Mouse (Mus musculus) brain, embryonic 18.5 days (tissue): ENCODE results near the gene Atp7a.
"Not testable (repeated sequence)": the region's sequence is repeated elsewhere in the genome, so short reads cannot be mapped to it uniquely, and the experiment has no call there.

Source experiments
- DNase-seq: peaks from one replicate; pipeline ENCODE4 v3.0.0-alpha.2; 2012; ENCODE audit warnings: low read depth, low spot score

The Atp7a gene

DNA sequence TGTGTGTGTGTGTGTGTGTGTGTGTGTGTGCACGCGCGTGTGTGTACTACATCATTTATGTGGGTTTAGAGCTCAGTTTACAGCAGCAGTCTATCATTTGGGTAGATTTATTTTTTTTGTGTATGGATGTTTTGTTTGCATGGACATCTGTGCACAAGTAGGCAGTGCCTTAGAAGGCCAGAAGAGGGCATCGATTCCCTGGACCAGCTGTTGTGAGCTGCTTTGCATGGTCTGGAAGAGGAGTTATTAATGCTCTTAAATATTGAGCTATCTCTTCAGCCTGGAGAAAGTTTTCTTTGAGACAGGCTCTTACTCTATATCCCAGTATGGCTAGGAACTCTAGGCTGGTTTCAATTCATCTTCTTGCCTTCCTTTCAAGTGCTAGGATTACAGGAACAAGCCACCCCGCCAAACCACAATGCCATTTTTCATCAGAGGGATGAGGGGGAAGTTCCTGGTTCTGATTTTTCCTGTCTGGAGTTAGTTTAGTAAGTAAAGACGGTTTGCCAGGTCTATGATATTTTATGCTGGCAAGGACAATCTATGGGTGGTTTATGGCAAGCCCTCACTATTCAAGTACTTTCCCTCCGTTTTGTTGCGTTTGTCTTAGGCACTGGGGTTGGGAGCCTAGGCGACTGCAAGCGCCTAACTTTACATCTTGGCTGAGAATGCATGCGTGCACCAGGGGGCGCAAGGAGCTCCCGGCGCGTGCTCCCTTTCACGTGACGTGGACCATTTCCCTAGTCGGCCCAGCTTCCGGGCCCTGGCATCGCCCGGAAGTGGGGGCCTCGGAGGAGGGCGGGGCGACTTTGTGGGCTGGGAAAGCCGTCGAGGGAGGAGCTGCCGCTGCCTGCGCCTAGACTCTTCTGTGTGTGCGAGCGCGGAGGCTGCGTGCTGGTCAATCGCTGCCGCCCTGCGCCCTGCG is at the start of gene Atp7a:
TSS of gene Atp7a (plus strand) at position 859 of the 925 bp plus-strand sequence.
- DNase-seq, result peak; percentile 80

DNA sequence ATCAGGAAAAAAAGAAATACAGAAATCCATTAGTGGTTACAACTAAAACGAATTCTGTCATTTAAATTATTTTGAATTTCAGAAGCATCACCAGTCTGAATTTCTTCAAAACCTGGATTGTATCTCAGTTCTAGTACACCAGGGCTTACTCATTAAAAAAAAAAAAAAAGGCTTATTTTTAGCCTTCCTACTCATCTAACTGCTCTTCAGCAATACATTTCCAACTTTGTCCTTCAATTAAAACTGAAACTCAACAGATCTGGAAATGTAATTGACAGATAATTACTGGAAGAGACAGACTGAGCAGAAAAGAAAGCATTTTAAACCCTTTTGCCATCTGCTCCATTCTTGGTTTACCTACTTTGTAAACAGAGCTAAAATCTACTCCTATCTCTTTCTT is 25.5 kb upstream of the Atp7a start:
- no peak for DNase-seq

DNA sequence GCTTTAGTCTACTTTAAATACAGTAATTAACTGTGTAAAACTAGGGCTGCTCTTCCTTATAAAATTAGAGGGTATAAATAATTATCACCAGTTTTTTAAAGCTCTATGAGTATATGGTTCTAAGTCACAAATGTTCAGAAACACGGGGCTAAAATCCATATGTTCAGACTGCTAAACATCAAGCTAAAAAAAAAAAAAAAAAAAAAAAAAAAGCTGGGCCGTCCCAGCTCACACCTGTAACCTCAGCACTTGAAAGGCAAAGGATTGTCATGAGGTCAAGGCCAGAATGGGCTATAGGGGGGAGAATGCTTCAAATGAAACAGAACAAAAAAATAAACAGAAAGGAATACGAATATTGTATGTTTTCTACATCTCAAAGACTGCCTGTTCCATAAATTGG is 16.3 kb upstream of the Atp7a start:
- no peak for DNase-seq

DNA sequence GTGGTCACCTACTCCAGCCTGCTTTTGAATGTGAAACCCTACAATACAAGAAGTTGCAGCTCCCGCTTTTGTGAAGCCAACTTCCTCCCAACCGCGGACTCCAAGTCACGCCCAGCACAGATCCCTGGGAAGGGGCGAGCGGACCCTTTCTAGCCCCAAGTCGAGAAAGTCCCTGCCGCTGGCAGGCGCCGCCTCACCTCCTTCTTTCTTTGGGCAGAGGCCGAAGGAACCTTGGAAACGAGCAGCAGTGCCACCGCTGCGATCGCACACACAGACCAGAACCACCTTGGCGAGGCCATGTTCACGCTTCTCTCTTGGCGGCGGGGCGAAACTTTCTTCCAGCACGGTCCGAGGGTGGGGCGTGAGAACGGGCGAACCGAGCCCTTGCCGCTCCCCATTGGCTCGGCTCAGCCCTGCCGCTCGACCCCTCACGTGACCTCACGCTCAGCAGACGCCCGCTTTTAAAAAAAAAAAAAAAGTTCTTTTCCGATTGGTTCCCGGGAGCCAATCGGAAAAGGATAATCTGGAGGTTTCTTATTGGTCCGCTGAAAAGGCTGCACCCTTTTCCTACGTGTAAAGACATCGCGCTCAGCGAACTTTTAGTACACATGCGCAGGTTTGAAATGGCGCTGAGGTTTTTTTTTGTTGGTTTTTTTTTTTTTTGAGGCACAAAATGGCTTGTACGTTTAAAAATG is 15.5 kb upstream of the Atp7a start, which contains the start of gene Magt1:
TSS of gene Magt1 (minus strand) at position 442 of the 695 bp plus-strand sequence.
- DNase-seq, result peak; percentile 82

DNA sequence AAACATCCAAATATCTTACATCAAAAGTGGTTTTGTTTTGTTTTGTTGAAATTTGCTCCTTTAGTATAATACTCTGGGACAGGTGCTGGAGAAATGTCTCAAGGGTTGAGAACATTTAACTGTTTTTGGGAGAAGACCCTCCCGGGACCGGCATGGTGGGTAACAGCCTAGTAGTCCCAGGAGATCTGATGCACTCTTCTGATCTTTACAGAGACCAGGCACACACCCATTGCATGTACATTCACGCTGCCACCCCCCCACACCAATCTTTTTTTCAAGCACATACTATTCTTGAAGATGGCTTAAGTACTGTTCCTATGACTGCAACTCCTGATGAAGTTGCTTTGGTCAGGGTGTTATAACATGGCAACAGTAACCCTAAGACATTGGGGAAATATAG is 14.5 kb upstream of the Atp7a start:
- DNase-seq, result no peak

DNA sequence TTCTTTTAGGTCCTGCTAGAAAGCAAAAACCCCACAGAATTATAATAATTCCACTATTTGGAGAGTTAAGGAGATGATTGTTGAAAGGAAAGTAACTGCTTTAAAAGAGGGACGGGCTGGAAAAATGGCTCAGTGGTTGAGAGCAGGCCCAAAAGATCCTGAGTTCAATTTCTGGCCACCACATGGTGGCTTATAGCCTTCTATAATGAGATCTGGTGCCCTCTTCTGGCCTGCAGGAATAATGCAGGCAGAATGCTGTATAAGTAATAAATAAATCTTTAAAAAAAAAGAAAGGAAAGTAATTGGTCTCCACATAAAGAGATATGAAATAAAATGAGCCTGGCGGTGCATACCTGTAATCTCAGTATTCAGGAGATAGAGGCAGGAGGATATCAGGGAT is 13.9 kb upstream of the Atp7a start:
- DNase-seq, result no peak

DNA sequence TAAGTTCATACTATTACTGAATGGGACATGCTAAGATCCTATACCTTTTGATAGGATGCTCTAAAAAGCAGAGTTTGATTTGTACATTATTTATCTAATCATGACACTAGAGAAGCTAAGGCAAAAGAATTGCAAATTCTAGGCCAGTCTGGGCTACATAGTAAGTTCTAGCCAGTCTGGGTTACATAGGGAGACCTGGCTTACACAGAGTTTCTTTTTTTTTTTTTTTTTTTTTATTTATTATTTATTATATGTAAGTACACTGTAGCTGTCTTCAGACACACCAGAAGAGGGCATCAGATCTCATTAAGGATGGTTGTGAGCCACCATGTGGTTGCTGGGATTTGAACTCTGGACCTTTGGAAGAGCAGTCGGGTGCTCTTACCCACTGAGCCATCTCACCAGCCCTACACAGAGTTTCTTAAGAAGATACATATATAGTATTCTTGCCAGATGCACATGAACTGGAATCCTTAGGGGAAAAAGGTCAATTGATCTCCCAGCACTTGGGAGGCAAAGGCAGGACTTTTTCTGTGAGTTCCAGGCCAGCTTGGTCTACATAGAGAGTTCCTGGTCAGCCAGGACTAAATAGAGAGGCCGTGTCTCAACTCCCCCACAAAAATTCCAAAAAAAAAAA is 12.2 kb upstream of the Atp7a start:
- not testable (repeated sequence) for DNase-seq

DNA sequence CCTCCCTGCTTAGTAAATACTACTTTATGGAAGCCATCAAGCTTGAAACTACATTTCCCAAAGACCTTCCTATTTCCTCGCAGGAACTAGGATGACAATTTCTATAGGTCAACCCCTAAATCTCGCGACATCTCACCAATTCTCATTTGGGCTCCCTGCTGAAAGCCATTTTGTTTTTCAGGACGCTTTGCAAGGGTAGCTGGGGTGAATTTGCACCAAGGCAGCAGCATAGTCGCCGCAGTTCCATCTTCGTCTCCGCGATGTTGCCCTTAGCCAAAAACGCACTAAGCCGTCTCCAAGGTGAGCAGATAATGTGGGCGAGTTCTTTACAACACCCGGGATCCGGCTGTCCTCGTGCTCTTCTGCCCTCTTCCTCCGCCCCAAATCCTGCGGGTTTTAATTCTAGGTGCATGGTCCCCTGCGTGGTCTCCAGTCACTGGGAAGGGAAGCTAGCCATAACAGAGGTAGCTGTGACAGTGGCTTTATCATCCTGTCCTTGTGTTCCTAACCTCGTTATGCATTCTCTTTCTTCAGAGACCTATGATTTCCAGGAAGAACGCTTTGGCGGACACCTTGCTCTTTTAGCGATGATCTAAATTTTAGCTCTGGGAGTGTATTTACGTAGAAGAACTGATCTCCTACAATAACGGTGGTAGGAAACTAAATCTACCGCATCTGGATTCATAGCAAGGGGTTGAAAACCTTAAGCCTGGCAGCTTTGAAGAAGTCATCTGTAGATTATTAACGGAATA is 11.3 kb upstream of the Atp7a start, which contains the start of gene Cox7b:
TSS of gene Cox7b (plus strand) at position 130 of the 752 bp plus-strand sequence.
- DNase-seq, result peak; percentile 76

DNA sequence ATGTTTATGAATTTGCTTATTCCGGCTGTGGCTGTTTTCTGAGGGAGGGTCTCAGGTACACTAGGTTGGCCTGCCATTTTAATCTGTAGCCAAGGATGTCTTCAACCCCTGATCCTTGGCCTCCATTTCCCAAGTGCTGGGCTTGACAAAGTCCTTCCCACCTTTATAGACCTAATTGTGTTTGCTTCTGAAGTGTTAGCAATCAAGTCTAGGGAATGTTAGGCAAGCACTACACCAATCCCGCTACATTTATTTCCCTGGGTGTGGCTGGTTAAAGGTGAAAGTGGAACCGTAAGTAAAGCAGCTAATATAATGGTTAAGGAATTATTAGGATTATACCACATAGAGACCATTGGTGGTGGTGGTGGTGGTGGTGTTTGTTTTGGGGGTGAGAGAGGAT is 10.0 kb upstream of the Atp7a start:
- DNase-seq, result no peak

DNA sequence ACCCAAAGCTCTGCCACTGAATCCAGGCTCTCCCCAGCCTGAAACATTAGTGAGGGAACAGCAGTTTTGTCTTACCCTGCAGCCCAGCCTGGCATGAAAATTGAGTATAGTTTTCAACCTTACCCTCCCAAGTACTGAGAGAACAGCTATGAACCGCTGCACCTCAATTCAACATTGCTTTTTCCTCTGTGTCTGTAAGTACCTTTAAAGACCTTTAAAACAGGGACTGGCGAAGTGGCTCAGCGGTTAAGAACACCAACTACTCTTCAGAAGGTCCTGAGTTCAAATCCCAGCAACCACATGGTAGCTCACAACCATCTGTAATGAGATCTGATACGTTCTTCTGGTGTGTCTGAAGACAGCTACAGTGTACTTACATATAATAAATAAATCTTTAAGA is 9.6 kb upstream of the Atp7a start:
- no peak for DNase-seq

DNA sequence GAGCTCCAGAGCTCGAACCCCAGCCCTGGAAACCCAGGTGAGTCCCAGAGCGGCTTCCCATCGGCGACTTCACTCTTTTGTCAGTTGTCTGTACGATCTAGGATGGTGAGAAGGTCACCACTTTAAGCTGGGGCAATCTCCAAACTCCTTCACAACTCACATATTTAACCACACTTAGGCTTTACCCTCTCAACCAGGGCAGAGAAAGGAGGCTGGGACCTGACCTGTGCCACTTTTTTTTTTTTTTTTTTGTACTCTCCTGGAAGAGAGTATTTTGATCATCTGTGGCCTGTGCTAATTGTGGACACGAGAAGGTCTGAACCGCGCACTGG is 233 bp downstream of the Atp7a start:
- DNase-seq, result no peak

DNA sequence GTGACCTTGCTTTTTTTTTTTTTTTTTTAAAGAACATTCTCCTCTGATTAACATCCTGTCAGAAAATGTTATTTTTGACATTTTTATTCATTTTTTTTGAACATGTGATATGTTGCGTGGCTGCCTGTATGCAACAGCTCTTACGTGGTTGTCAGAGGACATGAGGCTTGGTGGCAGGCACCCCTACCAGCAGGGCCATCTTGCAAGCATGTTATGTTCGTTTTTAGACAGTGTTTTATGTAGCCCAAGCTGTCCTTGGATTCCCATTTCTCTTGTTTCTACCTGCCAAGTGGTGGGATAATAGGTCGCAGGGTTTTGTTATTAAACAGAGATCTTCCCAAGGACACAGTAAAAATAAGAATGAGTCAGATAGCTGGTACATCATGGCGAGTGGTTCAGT is 3.1 kb downstream of the Atp7a start:
- no peak for DNase-seq

DNA sequence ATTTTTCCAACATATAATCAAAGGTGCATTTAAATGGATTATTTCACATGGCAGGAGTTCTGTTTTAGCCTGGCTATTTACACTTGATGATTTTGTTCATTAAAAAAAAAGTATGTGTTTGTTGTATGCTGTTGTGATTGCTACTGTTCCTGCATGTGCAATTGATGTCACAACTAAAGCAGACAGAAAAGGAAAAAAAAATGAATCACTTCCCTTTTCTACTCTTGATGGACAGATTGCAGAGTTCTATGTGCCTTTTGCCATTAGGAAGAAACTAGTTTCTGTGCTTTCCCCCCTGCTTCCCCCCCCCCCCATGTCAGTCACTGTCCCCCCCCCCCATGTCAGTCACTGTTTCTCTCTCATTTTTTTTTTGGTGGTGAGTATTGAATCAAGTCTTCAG is 4.0 kb downstream of the Atp7a start:
- DNase-seq, result no peak

DNA sequence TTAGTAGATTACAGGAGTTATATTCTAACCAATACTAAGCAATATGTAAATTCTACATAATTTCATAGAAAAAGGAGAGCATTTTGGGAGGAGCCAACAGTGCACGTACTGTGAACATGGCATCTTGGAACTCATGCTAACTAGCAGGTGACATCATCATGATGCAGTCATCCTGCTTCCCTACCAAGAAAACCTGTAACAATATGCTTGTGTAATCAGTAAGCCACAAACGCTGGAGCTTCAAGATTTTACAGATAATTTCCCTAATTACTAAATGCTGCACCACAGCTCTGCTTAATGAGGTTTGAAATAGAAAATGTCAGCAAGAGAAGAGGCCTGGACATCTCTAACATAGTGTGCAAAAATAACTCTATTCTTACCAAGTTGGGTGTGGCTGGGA is 8.7 kb downstream of the Atp7a start:
- no peak for DNase-seq

DNA sequence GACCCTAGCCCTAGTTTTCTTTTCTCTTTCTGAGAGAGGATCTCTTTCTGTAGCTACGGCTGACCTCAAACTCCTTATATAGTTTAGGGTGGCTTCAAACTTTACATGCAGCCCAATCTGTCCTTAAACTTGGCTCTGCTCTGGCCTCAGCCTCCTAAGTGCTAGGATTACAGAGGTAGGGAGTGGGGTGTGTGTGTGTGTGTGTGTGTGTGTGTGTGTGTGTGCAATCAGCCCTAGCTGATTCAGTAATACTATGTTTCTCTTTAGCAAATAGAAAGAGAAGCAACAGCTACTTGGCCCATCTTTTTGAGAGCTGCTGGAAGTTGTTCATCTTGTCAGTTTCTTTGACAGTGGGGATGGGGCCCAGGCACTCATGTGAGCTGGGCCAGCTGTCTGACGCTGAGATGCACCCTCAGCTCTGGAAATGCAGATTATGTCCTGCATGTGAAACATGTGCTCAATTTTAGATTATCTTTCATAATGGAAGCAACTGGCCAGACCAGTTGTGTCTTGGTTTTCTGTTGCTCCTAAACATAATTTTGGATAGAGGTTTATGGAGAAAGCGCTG is 10.2 kb downstream of the Atp7a start:
- DNase-seq, result no peak

DNA sequence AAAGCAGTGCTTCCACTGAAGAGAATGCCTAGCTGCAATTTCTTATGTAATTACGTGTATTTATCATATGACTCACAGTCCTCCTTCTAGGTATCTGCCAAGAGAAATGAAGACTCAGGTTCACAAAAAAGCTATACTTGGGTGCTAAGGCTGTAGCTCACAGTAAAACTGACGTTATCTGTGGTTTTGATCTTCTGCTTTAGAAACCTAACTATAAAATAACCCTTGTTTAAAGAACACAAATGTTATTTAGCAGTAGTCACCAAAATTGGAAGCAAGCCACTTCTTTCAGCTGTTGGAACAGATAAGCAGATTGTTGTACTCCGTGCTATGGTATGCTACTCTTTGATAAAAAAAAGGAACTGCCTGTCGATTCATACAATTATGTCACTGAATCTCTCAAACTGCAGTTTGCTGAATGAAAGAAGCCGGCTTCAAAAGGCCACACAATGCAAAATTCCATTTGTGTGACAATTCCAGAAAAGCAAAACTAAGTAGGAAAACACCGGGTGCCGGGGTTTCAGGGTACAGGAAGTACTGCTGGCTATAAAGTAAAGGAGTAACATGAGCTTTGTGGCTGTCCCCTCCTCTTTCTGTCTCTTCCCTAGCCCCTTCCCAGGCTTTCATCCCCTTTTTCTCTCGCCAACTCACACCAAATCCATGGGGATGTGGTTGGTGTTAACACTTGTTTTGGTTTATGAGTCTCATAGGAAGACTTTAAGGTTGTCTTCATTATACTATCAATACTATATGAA is 17.0 kb downstream of the Atp7a start:
- no peak for DNase-seq

DNA sequence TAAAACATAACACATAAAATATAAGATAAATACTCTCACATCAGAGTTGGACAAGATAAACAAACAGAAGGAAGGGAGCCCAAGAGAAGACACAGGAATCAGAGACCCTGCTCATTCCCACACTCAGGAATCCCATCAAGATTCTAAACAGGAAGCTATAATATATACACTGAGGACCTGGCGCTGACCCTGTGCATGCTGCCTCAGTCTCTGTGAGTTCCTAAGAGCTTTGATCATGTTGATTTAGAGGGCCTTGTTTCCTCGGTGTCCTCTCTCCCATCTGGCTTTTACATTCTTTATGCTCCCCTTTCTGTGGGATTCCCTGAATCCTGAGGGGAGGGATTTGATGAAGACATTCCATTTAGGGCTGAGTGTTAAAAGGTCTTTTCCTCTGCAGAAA is 18.4 kb downstream of the Atp7a start:
- DNase-seq, result no peak

DNA sequence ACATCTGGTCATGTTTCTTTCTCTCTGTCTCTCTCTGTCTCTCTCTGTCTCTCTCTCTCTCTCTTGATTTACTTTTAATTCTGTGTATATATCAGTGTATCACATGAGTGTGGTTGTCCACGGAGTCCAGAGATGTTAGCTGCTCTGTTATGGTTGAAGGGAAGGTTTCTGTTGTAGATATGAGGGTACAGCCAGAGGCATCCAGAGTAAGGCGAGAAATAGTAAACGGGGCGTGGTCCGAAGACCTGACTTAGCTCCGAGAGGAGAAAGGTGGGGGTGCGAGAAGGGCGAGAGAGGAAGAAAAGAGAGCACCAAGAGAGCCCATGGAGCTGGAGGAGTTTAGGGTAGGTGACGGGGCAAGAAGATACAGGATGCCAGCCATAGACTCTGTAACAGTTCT is 18.9 kb downstream of the Atp7a start:
- DNase-seq, result no peak

DNA sequence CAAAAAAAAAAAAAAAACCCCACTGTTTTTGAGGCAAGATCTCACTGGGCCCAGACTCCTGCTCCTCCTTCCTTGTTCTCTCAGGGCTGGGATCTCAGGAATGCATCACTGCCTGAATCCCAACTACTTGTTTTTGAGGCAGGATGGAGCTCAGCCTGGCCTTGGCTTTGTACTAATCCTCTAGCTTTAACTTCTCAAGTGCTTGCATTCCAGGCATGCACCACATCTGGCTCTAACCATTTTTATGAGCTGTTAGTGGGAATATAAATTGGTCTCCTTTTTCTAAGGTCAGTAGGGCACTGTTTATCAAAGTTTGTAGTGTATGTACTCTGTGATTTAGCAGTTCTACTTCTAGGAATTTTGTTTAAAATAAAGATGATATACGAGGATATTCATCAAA is 21.1 kb downstream of the Atp7a start:
- DNase-seq, result no peak

DNA sequence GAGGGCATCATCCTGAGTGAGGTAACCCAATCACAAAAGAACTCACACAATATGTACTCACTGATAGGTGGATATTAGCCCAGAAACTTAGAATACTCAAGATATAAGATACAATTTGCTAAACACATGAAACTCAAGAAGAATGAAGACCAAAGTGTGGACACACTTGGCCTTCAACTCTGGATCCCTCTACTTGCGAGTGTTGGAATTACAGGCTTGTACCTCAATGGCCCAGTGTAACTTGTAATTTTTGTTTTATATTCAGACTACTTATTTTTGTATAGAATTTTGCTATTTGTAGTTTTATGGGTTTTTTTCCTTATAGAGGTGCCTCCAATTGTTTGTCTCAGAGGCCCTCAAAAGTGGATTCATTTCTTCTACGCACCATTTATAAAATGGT is 50.8 kb downstream of the Atp7a start:
- DNase-seq, result not testable (repeated sequence)
